Mouse (Mus musculus): ENCODE results near the gene Dusp14. TPM values are rescaled to one million over a fixed set of nuclear protein-coding genes. Genes with fewer than 3 reads are reported as not detected.

The Dusp14 gene
- total RNA-seq (2014; fragmentation: Nextera tagmentation) (not detected in 2 replicates), total RNA-seq (2017) (not detected in 2 replicates)

GRCm38 (mm10) chr11:84069034-84069370, at the start of gene Dusp14:
Gene Dusp14, minus strand, starts transcription at chr11:84069261.
- no peak for ATAC-seq (replicated peaks; ENCODE audit: low FRiP score, low TSS enrichment, poor library complexity, severe bottlenecking)

- no peak for ATAC-seq (replicated peaks; ENCODE audit: low FRiP score, low TSS enrichment, poor library complexity, severe bottlenecking)
These were observed 48.4 kb upstream of the Dusp14 start for GRCm38 (mm10) chr11:84117431-84117830.

DNA sequence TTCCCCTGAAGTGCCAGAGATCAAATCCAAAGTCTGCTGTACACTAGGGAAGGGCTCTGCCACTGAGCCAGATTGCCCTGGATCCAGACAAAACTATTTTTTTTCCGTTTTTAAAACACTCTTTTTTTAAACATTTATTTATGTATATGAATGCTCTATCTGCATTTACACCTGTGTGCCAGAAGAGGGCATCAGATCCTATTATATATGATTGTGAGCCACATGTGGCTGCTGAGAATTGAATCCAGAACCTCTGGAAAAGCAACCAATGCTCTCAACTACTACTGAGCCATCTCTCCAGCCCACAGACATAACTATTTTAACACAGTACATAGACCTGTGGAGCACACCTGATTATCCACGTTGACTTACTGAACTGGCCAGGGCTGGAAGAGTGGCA, 47.2 kb upstream of the Dusp14 start:
- no peak for ATAC-seq (replicated peaks; ENCODE audit: low FRiP score, low TSS enrichment, poor library complexity, severe bottlenecking)

DNA sequence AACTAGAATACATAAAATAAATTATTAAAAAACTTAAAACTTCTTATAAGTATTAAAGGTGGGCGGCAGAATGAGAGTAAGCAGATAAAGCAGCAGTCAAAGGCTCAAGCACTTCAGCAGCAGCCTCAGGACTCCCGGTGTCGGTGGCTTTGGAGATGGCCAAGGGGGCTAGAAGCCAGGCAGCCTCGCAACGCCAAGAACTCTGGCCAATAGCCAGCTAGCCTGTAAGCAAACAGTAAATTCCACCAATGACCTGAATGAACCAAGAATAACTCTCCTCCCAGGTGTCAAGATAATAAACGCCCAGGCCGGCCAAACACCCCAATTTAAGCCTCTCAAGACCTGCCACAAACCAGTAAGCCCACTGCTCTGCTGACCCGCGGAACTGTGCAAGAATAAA, 46.6 kb upstream of the Dusp14 start:
- ATAC-seq (replicated peaks; ENCODE audit: low FRiP score, low TSS enrichment, poor library complexity, severe bottlenecking) = no peak

DNA sequence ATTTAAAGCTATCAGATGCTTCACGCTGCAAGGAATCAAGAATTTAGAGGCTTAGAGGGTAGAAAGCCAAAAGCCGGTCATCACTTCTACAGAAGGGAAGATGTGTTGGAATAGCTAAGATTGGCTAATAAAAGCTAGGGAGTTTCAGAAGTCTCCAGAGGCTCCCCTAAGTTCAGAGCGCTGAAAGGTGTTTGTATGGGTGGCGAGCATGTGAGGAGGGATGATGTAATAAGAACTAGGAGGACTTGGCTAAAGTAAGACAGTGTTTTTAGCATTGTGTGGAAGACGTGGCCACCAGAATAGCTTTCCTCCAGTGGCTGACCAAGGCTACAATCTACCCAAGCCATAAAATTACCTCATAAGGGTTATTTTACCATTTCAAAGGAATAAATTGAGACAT, 44.6 kb upstream of the Dusp14 start:
- no peak for ATAC-seq (replicated peaks; ENCODE audit: low FRiP score, low TSS enrichment, poor library complexity, severe bottlenecking)

DNA sequence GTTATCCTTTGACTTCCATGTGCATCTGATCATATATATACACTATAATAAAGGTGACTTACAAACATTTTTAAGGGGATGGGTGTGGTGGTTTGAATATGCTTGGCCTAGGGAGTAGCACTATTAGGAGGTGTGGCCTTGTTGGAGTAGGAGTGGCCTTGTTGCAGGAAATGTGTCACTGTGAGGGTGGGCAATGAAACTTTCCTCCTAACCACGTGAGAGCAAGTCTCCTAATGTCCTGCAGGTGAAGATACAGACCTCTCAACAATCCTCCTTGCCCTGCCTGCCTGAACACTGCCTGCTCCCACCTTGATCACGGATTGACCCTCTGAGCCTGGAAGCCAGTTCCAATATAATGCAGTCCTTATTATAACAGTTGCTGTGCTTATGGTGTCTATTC, 38.1 kb upstream of the Dusp14 start:
- ATAC-seq (replicated peaks; ENCODE audit: low FRiP score, low TSS enrichment, poor library complexity, severe bottlenecking) = no peak

DNA sequence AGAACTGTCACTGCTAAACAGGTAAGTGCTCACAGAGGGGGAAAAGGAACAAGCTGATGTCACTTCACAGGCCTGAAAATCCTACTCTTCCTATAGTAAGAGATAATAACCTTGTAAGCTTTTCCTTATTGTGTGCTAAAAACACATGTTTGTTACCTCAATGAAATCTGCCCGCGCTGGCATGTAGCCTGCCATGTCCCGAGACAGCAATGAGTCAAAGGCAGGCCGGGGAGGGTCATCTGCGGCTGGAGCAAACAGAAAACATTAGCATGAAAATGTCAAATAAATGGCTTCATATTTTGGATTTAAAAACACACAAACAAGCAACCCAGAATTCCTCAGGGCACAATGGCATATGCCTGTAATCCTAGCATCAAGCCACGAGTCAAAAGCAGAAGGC, 35.0 kb upstream of the Dusp14 start:
- ATAC-seq (replicated peaks; ENCODE audit: low FRiP score, low TSS enrichment, poor library complexity, severe bottlenecking) = no peak

GRCm38 (mm10) chr11:84101182-84101581, 32.1 kb upstream of the Dusp14 start:
- ATAC-seq (replicated peaks; ENCODE audit: low FRiP score, low TSS enrichment, poor library complexity, severe bottlenecking) = no peak

- no peak for ATAC-seq (replicated peaks; ENCODE audit: low FRiP score, low TSS enrichment, poor library complexity, severe bottlenecking)
These were observed 28.4 kb upstream of the Dusp14 start for GRCm38 (mm10) chr11:84097251-84097998.

DNA sequence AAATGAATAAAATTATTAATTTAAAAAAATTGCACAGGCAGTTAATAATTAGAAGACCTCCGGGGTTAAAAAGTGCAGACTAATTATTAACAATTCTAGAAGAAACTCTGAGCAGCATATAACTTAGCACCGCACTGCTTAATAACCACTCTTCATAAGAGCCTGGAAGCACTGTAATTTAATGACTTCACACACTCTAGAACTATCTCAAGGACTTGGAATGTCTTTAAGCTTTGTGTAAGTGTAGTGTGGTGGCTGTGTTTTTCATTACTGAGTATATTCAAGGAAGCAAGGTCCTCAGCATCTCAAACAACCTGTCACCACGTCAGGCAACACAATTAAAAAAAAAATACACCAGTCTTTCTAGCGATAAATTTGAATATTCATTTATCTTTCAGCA, 26.0 kb upstream of the Dusp14 start:
- no peak for ATAC-seq (replicated peaks; ENCODE audit: low FRiP score, low TSS enrichment, poor library complexity, severe bottlenecking)

- ATAC-seq (replicated peaks; ENCODE audit: low FRiP score, low TSS enrichment, poor library complexity, severe bottlenecking) = no peak
These were observed 21.5 kb upstream of the Dusp14 start for GRCm38 (mm10) chr11:84090572-84090971.

- no peak for ATAC-seq (replicated peaks; ENCODE audit: low FRiP score, low TSS enrichment, poor library complexity, severe bottlenecking)
These were observed 12.8 kb upstream of the Dusp14 start for GRCm38 (mm10) chr11:84081901-84082300.

- no peak for ATAC-seq (replicated peaks; ENCODE audit: low FRiP score, low TSS enrichment, poor library complexity, severe bottlenecking)
These were observed 11.3 kb upstream of the Dusp14 start for GRCm38 (mm10) chr11:84080327-84080726.

- ATAC-seq (replicated peaks; ENCODE audit: low FRiP score, low TSS enrichment, poor library complexity, severe bottlenecking) = no peak
These were observed 10.8 kb upstream of the Dusp14 start for GRCm38 (mm10) chr11:84079887-84080286.

GRCm38 (mm10) chr11:84079361-84079760, 10.3 kb upstream of the Dusp14 start:
- ATAC-seq (replicated peaks; ENCODE audit: low FRiP score, low TSS enrichment, poor library complexity, severe bottlenecking) = no peak

DNA sequence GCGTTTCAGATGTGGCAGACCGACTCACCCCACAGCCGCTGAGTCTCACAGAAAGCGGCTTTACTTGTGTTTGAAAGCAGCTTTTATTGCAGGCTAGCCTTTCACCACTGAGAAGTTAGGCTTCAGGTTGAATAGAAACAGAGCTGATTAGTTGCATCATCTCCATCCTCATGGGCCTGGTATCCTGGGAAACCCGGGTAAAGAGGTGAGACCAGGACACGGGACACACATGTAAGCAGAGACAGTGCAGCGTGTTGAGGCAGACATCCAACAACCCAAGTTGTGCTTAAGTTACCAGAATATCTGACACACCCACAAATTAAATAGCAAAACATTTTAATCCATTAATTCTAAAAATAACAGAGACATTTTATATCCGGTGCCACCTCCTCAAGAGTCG, 9.5 kb upstream of the Dusp14 start:
- ATAC-seq (replicated peaks; ENCODE audit: low FRiP score, low TSS enrichment, poor library complexity, severe bottlenecking) = no peak

- ATAC-seq (replicated peaks; ENCODE audit: low FRiP score, low TSS enrichment, poor library complexity, severe bottlenecking) = no peak
These were observed 7.9 kb upstream of the Dusp14 start for GRCm38 (mm10) chr11:84077008-84077407.

- ATAC-seq (replicated peaks; ENCODE audit: low FRiP score, low TSS enrichment, poor library complexity, severe bottlenecking) = no peak
These were observed 5.0 kb upstream of the Dusp14 start for GRCm38 (mm10) chr11:84073816-84074764.

- no peak for ATAC-seq (replicated peaks; ENCODE audit: low FRiP score, low TSS enrichment, poor library complexity, severe bottlenecking)
These were observed 4.0 kb upstream of the Dusp14 start for GRCm38 (mm10) chr11:84072904-84073651.

Data from megakaryocyte-erythroid progenitor cell, adult 5-6 weeks (primary cell).